Mouse (Mus musculus): ENCODE results near the gene Defa31. TPM values are rescaled to one million over a fixed set of nuclear protein-coding genes. Genes with fewer than 3 reads are reported as not detected.

Defa31 gene
- not detected for total RNA-seq (2023)

GRCm38 (mm10) chr8:21191314-21191713 lies at the start of gene Defa31:
Gene Defa31, plus strand, starts transcription at chr8:21191614.

GRCm38 (mm10) chr8:21161977-21162376 lies 29.4 kb upstream of the Defa31 start, which contains the start of gene Defa22:
Gene Defa22, plus strand, starts transcription at chr8:21162277.

GRCm38 (mm10) chr8:21201261-21201660 lies 9.8 kb downstream of the Defa31 start, which contains the start of gene Gm15293:
Gene Gm15293, plus strand, starts transcription at chr8:21201561.

Other genes with a start within 250 kb of the Defa31 start
- not detected for gene AY761185, start 246.9 kb upstream of the Defa31 start, total RNA-seq (2023)
- not detected for gene Defa21, start 166.1 kb upstream of the Defa31 start, total RNA-seq (2023)
- gene Defa23, start 136.6 kb upstream of the Defa31 start, total RNA-seq (2023), result not detected
- gene Defa35, start 126.6 kb upstream of the Defa31 start, total RNA-seq (2023), result not detected
- gene Defa25, start 107.2 kb upstream of the Defa31 start, total RNA-seq (2023), result not detected
- not detected for gene Gm14851, start 95.6 kb upstream of the Defa31 start, total RNA-seq (2023)
- not detected for gene Defa30, start 57.0 kb upstream of the Defa31 start, total RNA-seq (2023)
- gene Defa22, start 29.3 kb upstream of the Defa31 start, total RNA-seq (2023), result not detected
- gene Gm15293, start 9.9 kb downstream of the Defa31 start, total RNA-seq (2023), result not detected
- not detected for gene Gm15292, start 58.1 kb downstream of the Defa31 start, total RNA-seq (2023)
- not detected for gene Defa27, start 123.9 kb downstream of the Defa31 start, total RNA-seq (2023)
- gene Defa29, start 135.4 kb downstream of the Defa31 start, total RNA-seq (2023), result not detected
- not detected for gene Defa2, start 186.9 kb downstream of the Defa31 start, total RNA-seq (2023)
- not detected for gene Defa33, start 200.2 kb downstream of the Defa31 start, total RNA-seq (2023)
- gene Defa36, start 235.8 kb downstream of the Defa31 start, total RNA-seq (2023), result not detected